Mouse (Mus musculus): ENCODE measurements around the gene Dnm1. TPM values are rescaled to one million over a fixed set of nuclear protein-coding genes. Genes with fewer than 3 reads are reported as not detected.

Gene Dnm1
- polyA plus RNA-seq, 1 experiment from 2014 or later, result 4.7 TPM

GRCm38 (mm10) chr2:32339912-32340642, 13.1 kb downstream of the Dnm1 start:
- H3K4me2 ChIP-seq (ENCODE audit: low read length), result no peak overlapping the region
- no peaks in the 10 kb centered on the region for H3K36me3 ChIP-seq (ENCODE audit: control insufficient read depth, insufficient read depth, low read length)
- no peak overlapping the region for H3K9ac ChIP-seq (ENCODE audit: low read length)
- H3K9me3 ChIP-seq (ENCODE audit: control insufficient read depth, low read length), result no peaks in the 10 kb centered on the region
- H3K27ac ChIP-seq (replicated peaks in 1 of 2; ENCODE audit: control insufficient read depth in 1 of 2, insufficient read depth in 1 of 2, low read depth in 2 of 2, low read length in 2 of 2), result no peak overlapping the region
- no peak for ATAC-seq (ENCODE audit: insufficient number of reproducible peaks, insufficient read depth, low FRiP score, low read depth)
- H3K4me3 ChIP-seq (ENCODE audit: control insufficient read depth in 1 of 2, insufficient read depth in 1 of 2, low read depth in 1 of 2, low read length in 2 of 2), result no peak overlapping the region
- 31% methylated on average over 26 of the region's 26 CpGs for WGBS
- H3K4me1 ChIP-seq (ENCODE audit: control insufficient read depth in 2 of 2, insufficient read depth in 2 of 2, low read length in 2 of 2), result no peaks in the 10 kb centered on the region
- H3K27me3 ChIP-seq (ENCODE audit: control insufficient read depth, insufficient read depth, low read length), result peaks cover 14% of the 10 kb centered on the region

GRCm38 (mm10) chr2:32335888-32336287, 17.2 kb downstream of the Dnm1 start:
- Histone ChIP-seq H3K27me3 (ENCODE audit: control insufficient read depth, insufficient read depth, low read length) (peaks cover 28% of the 10 kb centered on the region), H3K4me3 (ENCODE audit: control insufficient read depth in 1 of 2, insufficient read depth in 1 of 2, low read depth in 1 of 2, low read length in 2 of 2) (no peak overlapping the region), H3K4me1 (ENCODE audit: control insufficient read depth in 2 of 2, insufficient read depth in 2 of 2, low read length in 2 of 2) (no peaks in the 10 kb centered on the region), H3K4me2 (ENCODE audit: low read length) (no peak overlapping the region), H3K9ac (ENCODE audit: low read length) (no peak overlapping the region), H3K36me3 (ENCODE audit: control insufficient read depth, insufficient read depth, low read length) (no peaks in the 10 kb centered on the region), H3K9me3 (ENCODE audit: control insufficient read depth, low read length) (no peaks in the 10 kb centered on the region), H3K27ac (replicated peaks in 1 of 2; ENCODE audit: control insufficient read depth in 1 of 2, insufficient read depth in 1 of 2, low read depth in 2 of 2, low read length in 2 of 2) (no peak overlapping the region)
- ATAC-seq (ENCODE audit: insufficient number of reproducible peaks, insufficient read depth, low FRiP score, low read depth), result no peak
- 40% methylated on average over 15 of the region's 15 CpGs for WGBS

- Histone ChIP-seq H3K9ac (ENCODE audit: low read length) (no peak overlapping the region), H3K4me1 (ENCODE audit: control insufficient read depth in 2 of 2, insufficient read depth in 2 of 2, low read length in 2 of 2) (peaks cover 2 to 6% of the 10 kb centered on the region in 2 experiments; a peak in 2 of 4 replicates), H3K36me3 (ENCODE audit: control insufficient read depth, insufficient read depth, low read length) (no peaks in the 10 kb centered on the region), H3K27ac (replicated peaks in 1 of 2; ENCODE audit: control insufficient read depth in 1 of 2, insufficient read depth in 1 of 2, low read depth in 2 of 2, low read length in 2 of 2) (no peak overlapping the region), H3K9me3 (ENCODE audit: control insufficient read depth, low read length) (no peaks in the 10 kb centered on the region), H3K4me3 (ENCODE audit: control insufficient read depth in 1 of 2, insufficient read depth in 1 of 2, low read depth in 1 of 2, low read length in 2 of 2) (no peak overlapping the region), H3K27me3 (ENCODE audit: control insufficient read depth, insufficient read depth, low read length) (peaks cover 21% of the 10 kb centered on the region), H3K4me2 (ENCODE audit: low read length) (no peak overlapping the region)
- no peak for ATAC-seq (ENCODE audit: insufficient number of reproducible peaks, insufficient read depth, low FRiP score, low read depth)
- 77% methylated on average over 5 of the region's 5 CpGs for WGBS
Observed at GRCm38 (mm10) chr2:32332159-32332558, 21.0 kb downstream of the Dnm1 start.

GRCm38 (mm10) chr2:32329531-32329930, 23.6 kb downstream of the Dnm1 start:
- Histone ChIP-seq H3K4me1 (ENCODE audit: control insufficient read depth in 2 of 2, insufficient read depth in 2 of 2, low read length in 2 of 2) (peaks cover 4 to 6% of the 10 kb centered on the region in 2 experiments; a peak in 2 of 4 replicates), H3K36me3 (ENCODE audit: control insufficient read depth, insufficient read depth, low read length) (no peaks in the 10 kb centered on the region), H3K4me3 (ENCODE audit: control insufficient read depth in 1 of 2, insufficient read depth in 1 of 2, low read depth in 1 of 2, low read length in 2 of 2) (no peak overlapping the region), H3K9me3 (ENCODE audit: control insufficient read depth, low read length) (no peaks in the 10 kb centered on the region), H3K27ac (replicated peaks in 1 of 2; ENCODE audit: control insufficient read depth in 1 of 2, insufficient read depth in 1 of 2, low read depth in 2 of 2, low read length in 2 of 2) (peak overlapping the region; percentile 44 to 55; a peak in 3 of 4 replicates), H3K9ac (ENCODE audit: low read length) (no peak overlapping the region), H3K4me2 (ENCODE audit: low read length) (no peak overlapping the region), H3K27me3 (ENCODE audit: control insufficient read depth, insufficient read depth, low read length) (peaks cover 9% of the 10 kb centered on the region; the same call in 1 of the 2 replicates)
- no peak for ATAC-seq (ENCODE audit: insufficient number of reproducible peaks, insufficient read depth, low FRiP score, low read depth)
- WGBS, result 41% methylated on average over 6 of the region's 6 CpGs

- Histone ChIP-seq H3K9me3 (ENCODE audit: control insufficient read depth, low read length) (no peaks in the 10 kb centered on the region), H3K36me3 (ENCODE audit: control insufficient read depth, insufficient read depth, low read length) (no peaks in the 10 kb centered on the region), H3K9ac (ENCODE audit: low read length) (no peak overlapping the region), H3K4me3 (ENCODE audit: control insufficient read depth in 1 of 2, insufficient read depth in 1 of 2, low read depth in 1 of 2, low read length in 2 of 2) (no peak overlapping the region), H3K27me3 (ENCODE audit: control insufficient read depth, insufficient read depth, low read length) (peaks cover 3% of the 10 kb centered on the region; the same call in 1 of the 2 replicates), H3K4me2 (ENCODE audit: low read length) (no peak overlapping the region), H3K4me1 (ENCODE audit: control insufficient read depth in 2 of 2, insufficient read depth in 2 of 2, low read length in 2 of 2) (peaks cover 4 to 6% of the 10 kb centered on the region in 2 experiments; a peak in 2 of 4 replicates), H3K27ac (replicated peaks in 1 of 2; ENCODE audit: control insufficient read depth in 1 of 2, insufficient read depth in 1 of 2, low read depth in 2 of 2, low read length in 2 of 2) (peak overlapping the region; percentile 44 to 55; a peak in 2 of 4 replicates)
- ATAC-seq (ENCODE audit: insufficient number of reproducible peaks, insufficient read depth, low FRiP score, low read depth), result no peak
- WGBS, result 50% methylated on average over 13 of the region's 13 CpGs
Observed at GRCm38 (mm10) chr2:32328911-32329460, 24.2 kb downstream of the Dnm1 start.

- Histone ChIP-seq H3K4me2 (ENCODE audit: low read length) (no peak overlapping the region), H3K36me3 (ENCODE audit: control insufficient read depth, insufficient read depth, low read length) (no peaks in the 10 kb centered on the region), H3K9me3 (ENCODE audit: control insufficient read depth, low read length) (no peaks in the 10 kb centered on the region), H3K27me3 (ENCODE audit: control insufficient read depth, insufficient read depth, low read length) (no peaks in the 10 kb centered on the region), H3K27ac (replicated peaks in 1 of 2; ENCODE audit: control insufficient read depth in 1 of 2, insufficient read depth in 1 of 2, low read depth in 2 of 2, low read length in 2 of 2) (no peak overlapping the region), H3K4me1 (ENCODE audit: control insufficient read depth in 2 of 2, insufficient read depth in 2 of 2, low read length in 2 of 2) (peaks cover 4 to 6% of the 10 kb centered on the region in 2 experiments; a peak in 2 of 4 replicates), H3K9ac (ENCODE audit: low read length) (no peak overlapping the region), H3K4me3 (ENCODE audit: control insufficient read depth in 1 of 2, insufficient read depth in 1 of 2, low read depth in 1 of 2, low read length in 2 of 2) (no peak overlapping the region)
- 71% methylated on average over 4 of the region's 4 CpGs for WGBS
- ATAC-seq (ENCODE audit: insufficient number of reproducible peaks, insufficient read depth, low FRiP score, low read depth), result no peak
Observed at GRCm38 (mm10) chr2:32327200-32327599, 25.9 kb downstream of the Dnm1 start.

GRCm38 (mm10) chr2:32325342-32325741, 27.8 kb downstream of the Dnm1 start:
- H3K27me3 ChIP-seq (ENCODE audit: control insufficient read depth, insufficient read depth, low read length), result no peaks in the 10 kb centered on the region
- H3K36me3 ChIP-seq (ENCODE audit: control insufficient read depth, insufficient read depth, low read length), result no peaks in the 10 kb centered on the region
- no peak overlapping the region for H3K4me2 ChIP-seq (ENCODE audit: low read length)
- no peak overlapping the region for H3K9ac ChIP-seq (ENCODE audit: low read length)
- H3K9me3 ChIP-seq (ENCODE audit: control insufficient read depth, low read length), result no peaks in the 10 kb centered on the region
- no peak overlapping the region for H3K4me3 ChIP-seq (ENCODE audit: control insufficient read depth in 1 of 2, insufficient read depth in 1 of 2, low read depth in 1 of 2, low read length in 2 of 2)
- 41% methylated on average over 7 of the region's 7 CpGs for WGBS
- peaks cover 4 to 6% of the 10 kb centered on the region in 2 experiments; a peak in 2 of 4 replicates for H3K4me1 ChIP-seq (ENCODE audit: control insufficient read depth in 2 of 2, insufficient read depth in 2 of 2, low read length in 2 of 2)
- H3K27ac ChIP-seq (replicated peaks in 1 of 2; ENCODE audit: control insufficient read depth in 1 of 2, insufficient read depth in 1 of 2, low read depth in 2 of 2, low read length in 2 of 2), result peak overlapping the region in 1 of 2 experiments; percentile 7; a peak in 2 of 4 replicates
- no peak for ATAC-seq (ENCODE audit: insufficient number of reproducible peaks, insufficient read depth, low FRiP score, low read depth)

Data from heart, embryonic 14.5 days (tissue).